Mouse (Mus musculus) stomach, embryonic 15.5 days (tissue): Measurements from ENCODE around the gene Pam16. TPM values are rescaled to one million over a fixed set of nuclear protein-coding genes. Genes with fewer than 3 reads are reported as not detected.

Experiments
- ATAC-seq: fragments of 200-750 bp; cut with Nextera tagmentation; 2 replicates; pipeline ENCODE4 v1.8.0; 2017; ENCODE audit warnings: low read depth, moderate number of reproducible peaks, moderate TSS enrichment; ENCODE audit not compliant: insufficient read depth, low FRiP score
- H3K27ac ChIP-seq: fragments of 300-500 bp; sonication (generic); 2 replicates; pipeline ENCODE4 v1.5.1; 2015; ENCODE audit warnings: mild to moderate bottlenecking, inconsistent platforms
- H3K27me3 ChIP-seq: fragments of 300-500 bp; sonication (generic); replicated peaks from 2 replicates; pipeline ENCODE4 v1.6.1; 2015; ENCODE audit warnings: inconsistent platforms
- H3K36me3 ChIP-seq: fragments of 300-500 bp; sonication (generic); 2 replicates; pipeline ENCODE4 v1.6.1; 2015; ENCODE audit warnings: inconsistent platforms
- H3K4me1 ChIP-seq: fragments of 300-500 bp; sonication (generic); 2 replicates; pipeline ENCODE4 v1.6.1; 2015; ENCODE audit warnings: inconsistent platforms
- H3K4me2 ChIP-seq: fragments of 300-500 bp; sonication (generic); 2 replicates; pipeline ENCODE4 v1.6.1; 2015; ENCODE audit warnings: mild to moderate bottlenecking, inconsistent platforms
- H3K4me3 ChIP-seq: fragments of 300-500 bp; sonication (generic); replicated peaks from 2 replicates; pipeline ENCODE4 v1.5.1; 2015; ENCODE audit warnings: inconsistent platforms
- H3K9ac ChIP-seq: fragments of 300-500 bp; sonication (generic); 2 replicates; pipeline ENCODE4 v1.6.1; 2015; ENCODE audit warnings: inconsistent platforms
- H3K9me3 ChIP-seq: fragments of 300-500 bp; sonication (generic); 2 replicates; pipeline ENCODE4 v1.6.1; 2016; ENCODE audit warnings: inconsistent platforms
- WGBS: fragments of 180-500 bp; shearing (Covaris S2); methylation state at CpG from one replicate; pipeline ENCODE4 v1.1.7; 2015; 5-methylcytosine and 5-hydroxymethylcytosine counted together
- polyA plus RNA-seq: library from polyadenylated mRNA; unstranded; fragments of >200 nt; fragmentation: Nextera tagmentation; extraction: Ambion mirVana; gene quantifications from 2 replicates; pipeline ENCODE4 v1.2.1, GENCODE M21; 2015

Pam16 gene
- polyA plus RNA-seq, 1 experiment from 2014 or later, result 46.5 TPM

GRCm38 (mm10) chr16:4629950-4630349 lies 5.2 kb upstream of the Pam16 start:
- H3K4me2 ChIP-seq, result no peak overlapping the region
- H3K27me3 ChIP-seq, result no peaks in the 10 kb centered on the region
- H3K4me1 ChIP-seq, result peaks cover 4% of the 10 kb centered on the region; the same call in 1 of the 2 replicates
- H3K36me3 ChIP-seq, result 0 out of 2 replicates have a peak, but pooled peaks cover 2% of the 10 kb centered on the region
- H3K4me3 ChIP-seq, result no peak overlapping the region
- WGBS, result 19% methylated on average over 6 of the region's 6 CpGs
- no peak for ATAC-seq
- no peak overlapping the region for H3K9ac ChIP-seq
- H3K9me3 ChIP-seq, result no peaks in the 10 kb centered on the region
- no peak overlapping the region for H3K27ac ChIP-seq

- 0 out of 2 replicates have a peak, but pooled peaks cover 2% of the 10 kb centered on the region for H3K36me3 ChIP-seq
- no peak overlapping the region for H3K9ac ChIP-seq
- H3K9me3 ChIP-seq, result no peaks in the 10 kb centered on the region
- WGBS, result 88% methylated on average over 9 of the region's 9 CpGs
- no peak for ATAC-seq
- no peak overlapping the region for H3K4me2 ChIP-seq
- no peak overlapping the region for H3K27ac ChIP-seq
- no peaks in the 10 kb centered on the region for H3K27me3 ChIP-seq
- peaks cover 4% of the 10 kb centered on the region; the same call in 1 of the 2 replicates for H3K4me1 ChIP-seq
- H3K4me3 ChIP-seq, result no peak overlapping the region
Measured at GRCm38 (mm10) chr16:4628898-4629419, 4.2 kb upstream of the Pam16 start.

- ATAC-seq, result no peak
- peaks cover 15% of the 10 kb centered on the region for H3K4me1 ChIP-seq
- H3K27me3 ChIP-seq, result no peaks in the 10 kb centered on the region
- H3K27ac ChIP-seq, result no peak overlapping the region
- no peaks in the 10 kb centered on the region for H3K36me3 ChIP-seq
- WGBS, result 71% methylated on average over 6 of the region's 6 CpGs
- H3K9me3 ChIP-seq, result no peaks in the 10 kb centered on the region
- H3K9ac ChIP-seq, result no peak overlapping the region
- H3K4me3 ChIP-seq, result no peak overlapping the region
- no peak overlapping the region for H3K4me2 ChIP-seq
Measured at GRCm38 (mm10) chr16:4627105-4627504, 2.3 kb upstream of the Pam16 start.

DNA sequence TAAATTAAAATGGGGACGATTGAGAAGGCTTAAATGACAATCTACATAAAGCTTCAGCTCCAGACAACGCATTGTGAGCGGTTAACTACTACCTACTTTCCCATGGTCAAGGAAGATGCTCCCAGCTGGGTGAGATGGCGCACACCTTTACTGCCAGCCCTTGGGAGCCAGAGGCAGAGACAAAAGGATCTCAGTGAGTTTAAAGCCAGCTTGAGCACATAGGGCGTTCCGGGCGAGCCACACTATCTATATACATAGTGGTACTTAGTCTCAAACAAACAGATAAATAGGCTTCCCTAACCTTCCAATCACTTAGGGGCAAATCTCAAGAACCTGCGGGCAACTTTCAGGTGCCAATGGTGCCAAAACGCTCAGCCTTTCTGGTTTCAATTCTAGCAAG lies 714 bp downstream of the Pam16 start:
- peak overlapping the region; percentile 73 for H3K4me2 ChIP-seq
- no peaks in the 10 kb centered on the region for H3K9me3 ChIP-seq
- ATAC-seq, result no peak
- peaks cover 15% of the 10 kb centered on the region for H3K4me1 ChIP-seq
- peak overlapping the region; percentile 42; the same call in 1 of the 2 replicates for H3K9ac ChIP-seq
- H3K4me3 ChIP-seq, result peak overlapping the region; percentile 76
- peak overlapping the region; percentile 86 for H3K27ac ChIP-seq
- no peaks in the 10 kb centered on the region for H3K27me3 ChIP-seq
- no peaks in the 10 kb centered on the region for H3K36me3 ChIP-seq
- WGBS, result 12% methylated on average over 9 of the region's 9 CpGs

GRCm38 (mm10) chr16:4616829-4617228 lies 8.0 kb downstream of the Pam16 start:
- no peak overlapping the region for H3K4me3 ChIP-seq
- no peak overlapping the region for H3K4me2 ChIP-seq
- no peak for ATAC-seq
- no peak overlapping the region for H3K9ac ChIP-seq
- H3K36me3 ChIP-seq, result peaks cover 26% of the 10 kb centered on the region
- H3K9me3 ChIP-seq, result no peaks in the 10 kb centered on the region
- H3K27ac ChIP-seq, result no peak overlapping the region
- H3K27me3 ChIP-seq, result no peaks in the 10 kb centered on the region
- H3K4me1 ChIP-seq, result no peaks in the 10 kb centered on the region
- WGBS, result 77% methylated on average over 4 of the region's 4 CpGs

- ATAC-seq, result no peak
- no peak overlapping the region for H3K27ac ChIP-seq
- H3K9me3 ChIP-seq, result no peaks in the 10 kb centered on the region
- H3K27me3 ChIP-seq, result no peaks in the 10 kb centered on the region
- no peak overlapping the region for H3K9ac ChIP-seq
- peaks cover 35% of the 10 kb centered on the region for H3K36me3 ChIP-seq
- H3K4me1 ChIP-seq, result no peaks in the 10 kb centered on the region
- no peak overlapping the region for H3K4me3 ChIP-seq
- WGBS, result 75% methylated on average over 1 of the region's 1 CpGs
- no peak overlapping the region for H3K4me2 ChIP-seq
Measured at GRCm38 (mm10) chr16:4615297-4615696, 9.5 kb downstream of the Pam16 start.

DNA sequence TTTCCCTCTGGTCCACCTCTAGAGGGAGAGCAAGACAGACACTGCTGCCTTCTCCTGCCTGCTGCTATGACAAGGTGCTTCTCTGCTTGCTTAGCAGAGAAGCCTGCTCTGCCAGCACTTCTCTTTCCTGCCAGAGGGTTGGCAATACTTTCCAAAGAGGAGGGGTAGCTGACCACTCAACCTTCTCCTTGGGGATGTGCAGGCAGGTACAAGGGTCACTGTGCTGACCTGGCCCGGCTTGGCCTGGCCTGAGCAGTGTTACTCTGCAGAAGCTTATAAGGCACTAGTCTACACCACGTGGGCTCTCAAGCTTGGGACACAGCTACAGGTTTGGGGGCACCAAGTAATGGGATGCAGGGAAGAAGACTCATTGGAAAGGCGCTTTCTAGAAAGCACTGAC lies 10.1 kb downstream of the Pam16 start:
- Histone ChIP-seq H3K9ac (no peak overlapping the region), H3K27ac (no peak overlapping the region), H3K4me3 (no peak overlapping the region), H3K36me3 (peaks cover 37% of the 10 kb centered on the region), H3K4me2 (no peak overlapping the region), H3K9me3 (no peaks in the 10 kb centered on the region), H3K27me3 (no peaks in the 10 kb centered on the region), H3K4me1 (no peaks in the 10 kb centered on the region)
- WGBS, result 90% methylated on average over 3 of the region's 3 CpGs
- ATAC-seq, result no peak

DNA sequence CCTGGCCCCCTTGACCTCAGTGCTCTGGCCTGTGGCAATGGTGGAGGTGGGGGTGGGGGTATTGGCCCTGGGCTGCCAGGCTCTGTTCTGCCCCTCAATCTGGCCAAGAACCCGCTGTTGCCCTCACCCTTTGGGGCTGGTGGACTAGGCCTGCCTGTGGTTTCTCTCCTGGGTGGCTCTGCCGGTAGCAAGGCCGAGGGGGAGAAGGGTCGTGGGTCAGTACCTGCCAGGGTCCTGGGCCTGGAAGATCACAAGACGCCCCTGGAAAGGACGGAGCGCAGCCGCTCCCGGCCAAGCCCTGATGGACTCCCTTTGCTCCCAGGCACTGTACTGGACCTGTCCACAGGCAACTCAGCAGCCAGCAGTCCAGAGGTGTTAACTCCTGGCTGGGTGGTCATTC lies 11.1 kb downstream of the Pam16 start:
- H3K36me3 ChIP-seq, result peaks cover 40% of the 10 kb centered on the region
- H3K4me1 ChIP-seq, result no peaks in the 10 kb centered on the region
- no peak overlapping the region for H3K4me3 ChIP-seq
- ATAC-seq, result no peak
- H3K9ac ChIP-seq, result no peak overlapping the region
- no peaks in the 10 kb centered on the region for H3K27me3 ChIP-seq
- no peak overlapping the region for H3K4me2 ChIP-seq
- H3K27ac ChIP-seq, result no peak overlapping the region
- 89% methylated on average over 9 of the region's 9 CpGs for WGBS
- H3K9me3 ChIP-seq, result no peaks in the 10 kb centered on the region

DNA sequence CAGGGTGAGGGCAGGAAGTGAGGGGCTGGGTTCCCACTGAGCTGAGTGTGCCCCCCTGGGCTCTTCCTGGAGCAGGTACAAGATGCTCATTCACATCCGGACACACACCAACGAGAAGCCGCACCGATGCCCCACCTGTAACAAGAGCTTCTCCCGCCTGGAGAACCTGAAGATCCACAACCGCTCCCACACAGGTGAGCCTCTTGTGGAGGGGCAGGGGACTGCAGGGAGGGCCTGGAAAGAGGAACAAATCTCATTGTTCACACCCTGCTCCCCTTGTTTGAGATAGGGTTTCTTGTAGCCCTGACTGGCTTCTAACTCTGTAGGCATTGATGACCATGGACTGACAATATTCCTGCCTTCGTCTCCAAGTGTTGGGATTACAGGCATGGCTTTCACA lies 13.1 kb downstream of the Pam16 start:
- Histone ChIP-seq H3K9me3 (no peaks in the 10 kb centered on the region), H3K4me3 (no peak overlapping the region), H3K36me3 (peaks cover 44% of the 10 kb centered on the region), H3K9ac (no peak overlapping the region), H3K27ac (no peak overlapping the region), H3K27me3 (no peaks in the 10 kb centered on the region), H3K4me1 (peaks cover 18% of the 10 kb centered on the region), H3K4me2 (no peak overlapping the region)
- no peak for ATAC-seq
- WGBS, result 91% methylated on average over 7 of the region's 7 CpGs

GRCm38 (mm10) chr16:4611193-4611592 lies 13.6 kb downstream of the Pam16 start:
- Histone ChIP-seq H3K4me3 (no peak overlapping the region), H3K4me2 (no peak overlapping the region), H3K9me3 (no peaks in the 10 kb centered on the region), H3K9ac (no peak overlapping the region), H3K27ac (no peak overlapping the region), H3K27me3 (no peaks in the 10 kb centered on the region), H3K36me3 (peaks cover 43% of the 10 kb centered on the region), H3K4me1 (peaks cover 23% of the 10 kb centered on the region)
- WGBS, result 92% methylated on average over 5 of the region's 5 CpGs
- ATAC-seq, result no peak

DNA sequence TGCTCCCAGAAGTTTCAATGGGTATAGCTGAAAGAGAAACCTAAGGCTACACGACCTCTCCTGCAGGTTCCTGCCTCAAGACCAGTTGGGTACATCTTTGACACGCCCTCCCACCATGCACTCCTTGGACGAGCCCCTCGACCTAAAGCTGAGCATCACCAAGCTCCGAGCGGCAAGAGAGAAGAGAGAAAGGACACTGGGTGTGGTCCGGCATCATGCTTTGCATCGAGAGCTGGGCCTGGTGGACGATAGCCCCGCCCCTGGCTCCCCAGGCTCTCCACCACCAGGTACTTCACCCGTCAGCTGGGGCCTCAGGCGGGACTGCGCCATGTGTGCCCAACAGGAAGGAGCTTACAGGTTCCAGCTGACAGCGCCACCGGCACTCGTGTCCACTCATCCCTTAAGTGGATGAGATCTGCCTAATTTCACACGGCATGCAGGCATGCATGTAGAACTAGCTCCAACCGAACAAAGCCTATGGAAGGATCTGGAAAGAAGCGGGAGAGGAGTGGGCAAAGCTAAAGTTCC lies 16.2 kb downstream of the Pam16 start:
- WGBS, result 75% methylated on average over 19 of the region's 19 CpGs
- no peak overlapping the region for H3K27ac ChIP-seq
- H3K9me3 ChIP-seq, result no peaks in the 10 kb centered on the region
- no peak for ATAC-seq
- peaks cover 49% of the 10 kb centered on the region for H3K4me1 ChIP-seq
- no peak overlapping the region for H3K4me3 ChIP-seq
- H3K4me2 ChIP-seq, result no peak overlapping the region
- H3K36me3 ChIP-seq, result peaks cover 28% of the 10 kb centered on the region
- H3K27me3 ChIP-seq, result no peaks in the 10 kb centered on the region
- H3K9ac ChIP-seq, result no peak overlapping the region

DNA sequence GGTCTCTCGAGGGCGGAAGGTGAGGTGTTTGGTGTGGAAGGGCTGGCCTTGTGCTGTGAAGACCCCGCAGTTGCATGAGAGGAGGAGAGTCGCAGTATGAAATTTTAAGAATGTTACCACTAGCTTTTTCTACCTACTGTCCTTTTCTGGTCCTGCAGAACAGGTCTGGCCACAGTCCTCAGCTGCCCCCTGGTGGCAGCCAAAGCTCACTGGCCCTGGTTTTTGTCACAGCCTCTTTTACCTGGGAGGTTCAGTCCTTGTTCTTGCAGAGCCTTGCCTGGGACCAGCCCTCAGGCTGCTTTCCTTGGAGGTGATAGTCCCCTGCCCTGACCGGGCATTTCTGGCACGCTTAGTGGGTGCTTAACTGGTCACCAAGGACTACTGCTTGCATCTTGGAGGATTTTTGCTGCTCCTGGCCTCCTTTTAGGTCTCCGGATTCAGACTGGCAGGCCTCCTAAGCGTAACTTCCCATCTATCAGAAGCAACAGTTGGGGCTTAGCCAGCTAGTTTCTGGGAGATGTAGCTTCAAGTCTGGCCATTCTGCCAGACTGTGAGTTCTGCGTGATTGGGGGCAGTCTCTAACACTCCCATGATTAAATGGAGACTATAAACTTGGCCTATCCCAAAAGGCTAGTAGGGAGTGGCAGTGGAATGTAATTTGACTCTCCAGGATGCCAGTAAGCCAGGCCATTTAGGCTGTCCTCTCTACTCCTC lies 16.8 kb downstream of the Pam16 start:
- Histone ChIP-seq H3K27ac (peak overlapping the region; percentile 62), H3K4me1 (peaks cover 55% of the 10 kb centered on the region), H3K9me3 (no peaks in the 10 kb centered on the region), H3K9ac (no peak overlapping the region), H3K27me3 (no peaks in the 10 kb centered on the region), H3K4me3 (no peak overlapping the region), H3K4me2 (no peak overlapping the region), H3K36me3 (peaks cover 24% of the 10 kb centered on the region)
- ATAC-seq, result 0 out of 2 replicates have a peak, but pooled peaks have one; percentile 20
- 38% methylated on average over 9 of the region's 9 CpGs for WGBS
